Mouse (Mus musculus) small intestine, adult 2 months (tissue): ENCODE data around the gene Gm7879. TPM values are rescaled to one million over a fixed set of nuclear protein-coding genes. Genes with fewer than 3 reads are reported as not detected.
A peak's percentile ranks its signal among the peaks of the same experiment; 100 is the strongest.

Source experiments
- H3K27ac ChIP-seq: fragments of 200-500 bp; 2 replicates; pipeline ENCODE4 v1.5.1; 2012; ENCODE audit warnings: low read depth, low read length, control low read depth, inconsistent platforms; ENCODE audit not compliant: insufficient read depth
- H3K27me3 ChIP-seq: fragments of 200-500 bp; 2 replicates; pipeline ENCODE4 v1.6.1; 2012; ENCODE audit warnings: mild to moderate bottlenecking, moderate library complexity, low read length, inconsistent platforms; ENCODE audit not compliant: control insufficient read depth, insufficient read depth
- H3K36me3 ChIP-seq: fragments of 200-500 bp; 2 replicates; pipeline ENCODE4 v1.6.1; 2012; ENCODE audit warnings: mild to moderate bottlenecking, low read length, control low read depth, inconsistent platforms; ENCODE audit not compliant: control insufficient read depth, insufficient read depth
- H3K4me1 ChIP-seq: fragments of 200-500 bp; 2 replicates; pipeline ENCODE4 v1.6.1; 2012; ENCODE audit warnings: low read length, inconsistent platforms, mixed read lengths; ENCODE audit not compliant: control insufficient read depth, insufficient read depth, insufficient read length
- H3K4me3 ChIP-seq: fragments of 200-500 bp; 2 replicates; pipeline ENCODE4 v1.5.1; 2012; ENCODE audit warnings: low read depth, mild to moderate bottlenecking, control low read depth, inconsistent platforms, low read length, moderate library complexity
- CTCF ChIP-seq: fragments of 200-500 bp; IDR thresholded peaks from 2 replicates; pipeline ENCODE4 v1.5.1; 2012; ENCODE audit warnings: low read depth, mild to moderate bottlenecking, control low read depth, inconsistent platforms, low read length, moderate library complexity, mixed read lengths; ENCODE audit not compliant: insufficient replicate concordance, insufficient read length; ENCODE audit errors: extremely low read depth
- POLR2A ChIP-seq: fragments of 200-500 bp; IDR thresholded peaks from 2 replicates; pipeline ENCODE4 v1.6.1; 2012; ENCODE audit warnings: low read depth, mild to moderate bottlenecking, control low read depth, inconsistent platforms, low read length, moderate library complexity
- WGBS: fragments of 180-500 bp; shearing (Covaris S2); methylation state at CpG from one replicate; pipeline ENCODE4 v1.1.7; 2018; 5-methylcytosine and 5-hydroxymethylcytosine counted together
- polyA plus RNA-seq: library from polyadenylated mRNA; depleted of rRNA; stranded (reverse); fragments of >200 nt; gene quantifications from 2 replicates; pipeline ENCODE4 v1.2.3, GENCODE M21; 2012

The Gm7879 gene
- polyA plus RNA-seq, 1 experiment = not detected

DNA sequence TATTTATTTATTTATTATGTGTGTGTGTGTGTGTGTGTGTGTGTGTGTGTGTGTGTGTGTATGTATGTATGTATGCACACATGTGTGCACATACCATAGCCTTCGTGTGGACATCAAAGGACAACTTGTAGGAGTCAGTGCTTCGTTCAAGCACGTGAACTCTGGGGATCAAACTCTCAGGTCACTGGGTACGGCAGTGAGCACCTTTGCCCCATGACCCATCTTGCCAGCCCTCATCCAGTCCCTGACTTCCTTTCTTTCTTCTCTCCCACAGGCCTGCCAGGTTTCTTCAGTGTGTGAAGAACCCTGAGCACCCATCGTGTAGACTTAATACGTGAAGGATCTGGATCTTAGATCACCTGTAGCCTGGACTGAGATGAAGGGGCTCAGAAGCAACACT is 2.9 kb upstream of the Gm7879 start:
- H3K27me3 ChIP-seq = no peaks in the 10 kb centered on the region
- H3K4me3 ChIP-seq = no peak overlapping the region
- TF ChIP-seq POLR2A (no peak), CTCF (no peak)
- peak overlapping the region; percentile 37 for H3K27ac ChIP-seq
- H3K4me1 ChIP-seq = peaks cover 5% of the 10 kb centered on the region; the same call in 1 of the 2 replicates
- H3K36me3 ChIP-seq = peaks cover 28% of the 10 kb centered on the region
- 86% methylated on average over 6 of the region's 6 CpGs for WGBS

DNA sequence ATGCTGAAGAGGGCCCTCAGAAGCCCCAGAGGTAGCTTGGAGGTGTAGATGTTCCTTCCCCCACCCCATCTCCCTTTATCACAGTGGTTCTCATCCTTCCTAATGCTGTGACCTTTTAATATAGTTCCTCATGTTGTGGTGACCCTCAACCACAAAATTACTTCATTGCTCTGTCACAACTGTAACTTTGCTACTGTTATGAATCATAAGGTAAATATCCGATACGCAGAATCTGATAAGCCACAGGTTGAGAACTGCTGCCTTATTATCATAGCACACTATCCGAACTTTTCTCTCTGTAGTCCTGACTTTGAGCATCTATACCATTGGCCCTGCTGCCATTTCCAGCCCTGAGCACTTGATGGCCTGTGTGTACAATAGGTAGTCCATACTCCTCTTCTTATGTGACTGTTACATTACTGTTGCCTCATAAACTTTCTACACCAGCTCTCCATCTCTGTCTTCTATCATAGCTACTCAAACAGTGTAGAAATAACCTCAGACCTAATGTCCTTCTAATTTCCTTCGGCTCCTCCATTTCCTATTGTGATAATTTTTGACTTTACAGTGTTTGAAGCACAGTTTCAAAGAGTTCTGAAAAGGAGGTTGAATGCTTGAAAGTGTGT is 2.4 kb downstream of the Gm7879 start:
- no peak overlapping the region for H3K4me3 ChIP-seq
- no peak for TF ChIP-seq POLR2A
- no peak for TF ChIP-seq CTCF
- H3K36me3 ChIP-seq = peaks cover 8% of the 10 kb centered on the region
- H3K27me3 ChIP-seq = no peaks in the 10 kb centered on the region
- H3K4me1 ChIP-seq = no peaks in the 10 kb centered on the region
- no peak overlapping the region for H3K27ac ChIP-seq
- 62% methylated on average over 4 of the region's 4 CpGs for WGBS

DNA sequence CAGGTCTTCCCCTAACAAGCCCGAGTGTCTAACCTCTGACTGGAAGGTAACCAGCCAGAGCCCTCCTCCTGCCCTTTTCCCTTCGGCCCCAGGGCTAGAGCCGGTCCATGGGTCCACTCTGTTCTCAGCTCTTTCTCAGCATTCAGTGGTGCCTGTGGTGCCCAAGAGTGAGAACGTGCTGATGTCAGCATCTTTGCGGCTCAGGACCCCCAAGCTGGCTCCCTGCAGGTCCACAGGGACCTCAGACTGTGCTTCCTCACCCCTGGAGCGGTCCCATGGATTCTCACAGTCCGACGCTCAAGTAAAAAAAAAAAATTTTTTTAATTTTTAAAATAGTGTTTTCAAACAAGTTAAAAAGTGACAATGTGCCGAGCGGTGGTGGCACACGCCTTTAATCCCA is 8.9 kb downstream of the Gm7879 start:
- TF ChIP-seq POLR2A (no peak), CTCF (no peak)
- H3K4me3 ChIP-seq = no peak overlapping the region
- WGBS = 93% methylated on average over 11 of the region's 11 CpGs
- H3K27me3 ChIP-seq = no peaks in the 10 kb centered on the region
- no peak overlapping the region for H3K27ac ChIP-seq
- H3K4me1 ChIP-seq = no peaks in the 10 kb centered on the region
- H3K36me3 ChIP-seq = no peaks in the 10 kb centered on the region

DNA sequence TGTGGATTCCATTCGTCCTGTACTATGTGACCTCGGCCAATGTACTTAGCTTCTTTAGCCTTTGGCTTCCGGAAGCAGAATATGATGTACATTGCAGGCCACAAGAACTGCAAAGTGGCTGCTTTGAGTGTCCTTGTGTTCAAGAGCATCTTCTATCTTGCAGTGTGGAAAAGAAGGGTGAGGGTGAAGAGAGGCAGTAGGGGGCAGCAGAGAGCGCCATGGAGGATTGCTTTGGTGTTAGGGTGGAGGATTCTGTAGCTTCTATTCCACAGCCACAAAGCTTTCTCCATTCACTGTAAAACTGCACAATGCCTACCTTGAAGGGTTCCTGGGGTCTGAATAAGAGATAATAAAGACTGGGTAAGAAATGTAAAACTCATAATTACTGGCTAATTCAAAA is 11.0 kb downstream of the Gm7879 start:
- Histone ChIP-seq H3K4me1 (no peaks in the 10 kb centered on the region), H3K27ac (no peak overlapping the region), H3K27me3 (no peaks in the 10 kb centered on the region), H3K36me3 (no peaks in the 10 kb centered on the region), H3K4me3 (no peak overlapping the region)
- WGBS = 28% methylated on average over 4 of the region's 4 CpGs
- no peak for TF ChIP-seq POLR2A
- TF ChIP-seq CTCF = peak; percentile 82; the same call in 1 of the 2 replicates

- Histone ChIP-seq H3K27ac (no peak overlapping the region), H3K36me3 (no peaks in the 10 kb centered on the region), H3K27me3 (no peaks in the 10 kb centered on the region), H3K4me1 (no peaks in the 10 kb centered on the region), H3K4me3 (no peak overlapping the region)
- TF ChIP-seq POLR2A (no peak), CTCF (no peak)
Observed at GRCm38 (mm10) chr5:43927729-43928128, 14.8 kb downstream of the Gm7879 start.

DNA sequence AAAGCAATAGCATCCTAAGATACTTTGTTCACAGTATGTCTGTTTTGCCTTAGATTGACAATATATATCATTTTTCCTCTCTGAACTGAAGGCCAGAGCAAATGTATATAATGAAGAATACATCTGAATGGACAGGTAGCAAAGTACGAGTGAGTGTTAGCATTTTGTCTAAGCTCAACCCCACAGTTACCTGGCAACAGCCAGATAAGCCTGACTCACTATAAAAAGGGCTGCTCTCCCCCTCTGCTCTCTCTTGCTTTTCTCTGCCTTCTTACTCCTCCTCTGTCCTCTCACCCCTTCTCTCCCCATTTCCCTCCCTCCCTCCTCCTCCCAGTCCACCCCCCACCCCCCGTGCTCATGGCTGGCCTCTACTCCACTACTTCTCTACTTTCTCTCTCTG is 20.3 kb downstream of the Gm7879 start:
- Histone ChIP-seq H3K27me3 (no peaks in the 10 kb centered on the region), H3K4me3 (no peak overlapping the region), H3K36me3 (no peaks in the 10 kb centered on the region), H3K27ac (no peak overlapping the region), H3K4me1 (no peaks in the 10 kb centered on the region)
- TF ChIP-seq POLR2A (no peak), CTCF (no peak)
- 27% methylated on average over 2 of the region's 2 CpGs for WGBS

DNA sequence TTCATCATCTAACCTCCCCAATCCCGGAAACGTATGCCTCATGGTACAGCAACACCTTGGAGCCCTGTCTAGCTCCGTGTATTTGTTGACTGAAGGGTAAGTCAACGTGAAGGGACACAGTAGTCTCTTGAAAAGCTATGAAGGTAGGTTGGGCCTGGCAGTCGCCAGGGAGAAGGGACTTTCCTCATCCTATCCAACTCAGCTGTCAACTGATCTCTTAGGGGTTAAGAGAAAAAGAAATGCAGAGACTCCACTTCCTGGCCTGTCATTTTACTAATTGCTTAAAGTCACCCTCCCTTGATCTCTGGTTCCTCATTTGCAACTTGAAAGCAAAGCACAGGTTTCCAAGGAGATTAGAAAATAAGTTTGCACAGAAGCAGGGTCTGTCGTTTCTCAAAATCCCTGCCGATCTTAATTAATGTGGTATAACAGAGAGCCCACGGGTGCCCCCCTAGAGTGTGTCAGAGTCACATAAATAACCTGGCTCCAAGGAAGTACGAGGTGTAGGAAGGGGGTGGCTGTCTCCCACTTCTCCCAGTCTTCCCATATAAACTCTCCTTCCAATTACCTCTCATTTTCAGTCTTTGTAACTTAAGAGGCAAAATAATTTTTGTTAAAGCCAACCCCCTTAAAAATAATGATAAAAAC is 34.5 kb downstream of the Gm7879 start:
- 18% methylated on average over 9 of the region's 9 CpGs for WGBS
- peak overlapping the region; percentile 98 for H3K27ac ChIP-seq
- H3K36me3 ChIP-seq = no peaks in the 10 kb centered on the region
- no peak overlapping the region for H3K4me3 ChIP-seq
- TF ChIP-seq POLR2A (no peak), CTCF (no peak)
- H3K4me1 ChIP-seq = peaks cover 26% of the 10 kb centered on the region; the same call in 1 of the 2 replicates
- no peaks in the 10 kb centered on the region for H3K27me3 ChIP-seq
